Mouse (Mus musculus): ENCODE measurements at regions not wholly inside any gene's neighbourhood (a gene's known extent, or its start where the extent isn't known, plus 50 kb on each side); places are given as distances from the start of the nearest gene placed in this dataset.

DNA sequence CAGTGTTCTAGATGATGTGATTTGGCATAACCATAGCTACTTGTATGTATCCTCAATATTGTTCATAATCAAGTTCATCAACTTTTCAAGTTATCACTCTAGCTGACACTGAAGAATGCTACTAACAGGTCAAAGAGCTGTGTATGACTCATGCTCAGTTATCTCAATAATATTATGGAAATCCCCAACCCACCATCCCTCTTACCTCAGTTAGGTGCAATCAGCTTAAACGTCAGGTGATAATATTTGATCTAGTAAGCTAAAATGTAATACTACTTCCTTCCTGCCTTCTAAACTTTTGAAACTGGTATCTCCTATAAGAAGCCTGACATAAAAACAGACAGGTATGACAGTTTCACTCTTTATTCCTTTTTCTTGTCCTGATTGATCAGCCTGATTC lies 474.6 kb downstream of the Gm11232 start:
- no peak for DNase-seq (ENCODE audit: extremely low read depth, low read depth, low spot score)
- Histone ChIP-seq H3K9ac (ENCODE audit: low read depth, low read length) (no peak overlapping the region), H3K4me3 (ENCODE audit: insufficient read depth, low read depth, low read length) (no peak overlapping the region), H3K36me3 (ENCODE audit: control insufficient read depth, insufficient read depth, low read length) (no peaks in the 10 kb centered on the region), H3K27ac (replicated peaks; ENCODE audit: insufficient read depth, low read depth, low read length) (no peak overlapping the region), H3K4me1 (ENCODE audit: control insufficient read depth, insufficient read depth, low read length) (no peaks in the 10 kb centered on the region), H3K27me3 (ENCODE audit: control insufficient read depth, insufficient read depth, low read length) (no peaks in the 10 kb centered on the region), H3K79me2 (ENCODE audit: control insufficient read depth, insufficient read depth, low read length) (no peaks in the 10 kb centered on the region)
- TF ChIP-seq CTCF (IDR thresholded peaks at IDR 0.05; ENCODE audit: low read depth, low read length): no peak
- TF ChIP-seq POLR2A (IDR thresholded peaks at IDR 0.05; ENCODE audit: extremely low read depth, insufficient read depth, low read length): no peak
- 80% methylated on average over 1 of the region's 1 CpGs for WGBS

GRCm38 (mm10) chr4:71279710-71280109 lies 478.1 kb downstream of the Gm11232 start:
- Histone ChIP-seq H3K4me3 (ENCODE audit: insufficient read depth, low read depth, low read length) (no peak overlapping the region), H3K9ac (ENCODE audit: low read depth, low read length) (no peak overlapping the region), H3K79me2 (ENCODE audit: control insufficient read depth, insufficient read depth, low read length) (no peaks in the 10 kb centered on the region), H3K27ac (replicated peaks; ENCODE audit: insufficient read depth, low read depth, low read length) (no peak overlapping the region), H3K36me3 (ENCODE audit: control insufficient read depth, insufficient read depth, low read length) (no peaks in the 10 kb centered on the region), H3K27me3 (ENCODE audit: control insufficient read depth, insufficient read depth, low read length) (no peaks in the 10 kb centered on the region), H3K4me1 (ENCODE audit: control insufficient read depth, insufficient read depth, low read length) (no peaks in the 10 kb centered on the region)
- 67% methylated on average over 1 of the region's 1 CpGs for WGBS
- TF ChIP-seq POLR2A (IDR thresholded peaks at IDR 0.05; ENCODE audit: extremely low read depth, insufficient read depth, low read length): no peak
- TF ChIP-seq CTCF (IDR thresholded peaks at IDR 0.05; ENCODE audit: low read depth, low read length): no peak
- DNase-seq (ENCODE audit: extremely low read depth, low read depth, low spot score): no peak

DNA sequence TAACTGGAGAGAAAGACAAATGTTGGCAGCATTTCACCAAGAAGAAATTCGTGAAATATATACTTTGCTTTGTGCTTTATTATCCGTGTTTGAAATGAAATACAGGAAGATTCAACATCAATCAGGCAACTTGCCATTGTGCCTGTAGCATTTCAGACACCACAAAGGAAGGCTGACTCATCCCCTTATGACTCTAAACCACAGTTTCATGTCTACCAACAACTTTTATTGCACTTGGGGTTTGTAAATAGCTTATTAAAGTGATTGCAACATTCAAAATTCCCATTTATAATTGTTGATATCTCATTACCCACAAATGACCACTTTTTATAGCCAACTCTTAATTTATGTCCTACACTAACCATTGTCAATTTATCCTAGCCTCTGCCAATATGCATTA lies 497.9 kb downstream of the Gm11232 start:
- no peaks in the 10 kb centered on the region for H3K79me2 ChIP-seq (ENCODE audit: control insufficient read depth, insufficient read depth, low read length)
- WGBS: 73% methylated on average over 2 of the region's 2 CpGs
- H3K27ac ChIP-seq (replicated peaks; ENCODE audit: insufficient read depth, low read depth, low read length): no peak overlapping the region
- H3K4me1 ChIP-seq (ENCODE audit: control insufficient read depth, insufficient read depth, low read length): no peaks in the 10 kb centered on the region
- no peaks in the 10 kb centered on the region for H3K36me3 ChIP-seq (ENCODE audit: control insufficient read depth, insufficient read depth, low read length)
- H3K27me3 ChIP-seq (ENCODE audit: control insufficient read depth, insufficient read depth, low read length): no peaks in the 10 kb centered on the region
- H3K9ac ChIP-seq (ENCODE audit: low read depth, low read length): no peak overlapping the region
- no peak for DNase-seq (ENCODE audit: extremely low read depth, low read depth, low spot score)
- H3K4me3 ChIP-seq (ENCODE audit: insufficient read depth, low read depth, low read length): no peak overlapping the region
- TF ChIP-seq POLR2A (IDR thresholded peaks at IDR 0.05; ENCODE audit: extremely low read depth, insufficient read depth, low read length): no peak
- no peak for TF ChIP-seq CTCF (IDR thresholded peaks at IDR 0.05; ENCODE audit: low read depth, low read length)

DNA sequence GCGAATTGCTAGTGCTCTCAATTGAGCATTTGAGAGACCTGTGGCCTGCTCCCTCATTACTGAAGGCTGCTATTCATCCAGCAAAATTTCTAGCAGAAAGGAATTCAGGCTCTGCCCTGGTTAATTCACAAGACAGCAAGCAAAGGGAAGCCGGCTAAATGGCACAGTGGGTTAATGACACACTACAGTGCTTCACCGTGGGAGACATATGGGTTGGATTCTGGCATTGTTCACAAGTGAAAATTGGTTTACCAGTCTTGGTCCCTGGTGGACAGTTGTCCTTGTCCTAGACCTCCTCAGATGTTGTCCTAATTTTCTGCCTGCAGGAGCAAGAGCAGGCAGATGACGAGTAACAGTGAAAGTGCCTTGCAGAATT lies 527.3 kb downstream of the Gm11232 start:
- WGBS: 82% methylated on average over 4 of the region's 4 CpGs
- Histone ChIP-seq H3K4me3 (ENCODE audit: insufficient read depth, low read depth, low read length) (no peak overlapping the region), H3K27me3 (ENCODE audit: control insufficient read depth, insufficient read depth, low read length) (no peaks in the 10 kb centered on the region), H3K9ac (ENCODE audit: low read depth, low read length) (no peak overlapping the region), H3K27ac (replicated peaks; ENCODE audit: insufficient read depth, low read depth, low read length) (no peak overlapping the region), H3K36me3 (ENCODE audit: control insufficient read depth, insufficient read depth, low read length) (no peaks in the 10 kb centered on the region), H3K4me1 (ENCODE audit: control insufficient read depth, insufficient read depth, low read length) (no peaks in the 10 kb centered on the region), H3K79me2 (ENCODE audit: control insufficient read depth, insufficient read depth, low read length) (no peaks in the 10 kb centered on the region)
- DNase-seq (ENCODE audit: extremely low read depth, low read depth, low spot score): no peak
- TF ChIP-seq POLR2A (IDR thresholded peaks at IDR 0.05; ENCODE audit: extremely low read depth, insufficient read depth, low read length) (no peak), CTCF (IDR thresholded peaks at IDR 0.05; ENCODE audit: low read depth, low read length) (no peak)

GRCm38 (mm10) chr4:71229796-71230496 lies 527.8 kb downstream of the Gm11232 start:
- no peak overlapping the region for H3K9ac ChIP-seq (ENCODE audit: low read depth, low read length)
- no peak overlapping the region for H3K4me3 ChIP-seq (ENCODE audit: insufficient read depth, low read depth, low read length)
- DNase-seq (ENCODE audit: extremely low read depth, low read depth, low spot score): no peak
- no peaks in the 10 kb centered on the region for H3K27me3 ChIP-seq (ENCODE audit: control insufficient read depth, insufficient read depth, low read length)
- H3K36me3 ChIP-seq (ENCODE audit: control insufficient read depth, insufficient read depth, low read length): no peaks in the 10 kb centered on the region
- no peaks in the 10 kb centered on the region for H3K4me1 ChIP-seq (ENCODE audit: control insufficient read depth, insufficient read depth, low read length)
- TF ChIP-seq CTCF (IDR thresholded peaks at IDR 0.05; ENCODE audit: low read depth, low read length): no peak
- no peak for TF ChIP-seq POLR2A (IDR thresholded peaks at IDR 0.05; ENCODE audit: extremely low read depth, insufficient read depth, low read length)
- no peak overlapping the region for H3K27ac ChIP-seq (replicated peaks; ENCODE audit: insufficient read depth, low read depth, low read length)
- 88% methylated on average over 3 of the region's 3 CpGs for WGBS
- H3K79me2 ChIP-seq (ENCODE audit: control insufficient read depth, insufficient read depth, low read length): no peaks in the 10 kb centered on the region

- no peak overlapping the region for H3K9ac ChIP-seq (ENCODE audit: low read depth, low read length)
- no peaks in the 10 kb centered on the region for H3K79me2 ChIP-seq (ENCODE audit: control insufficient read depth, insufficient read depth, low read length)
- 25% methylated on average over 4 of the region's 4 CpGs for WGBS
- DNase-seq (ENCODE audit: extremely low read depth, low read depth, low spot score): no peak
- H3K4me3 ChIP-seq (ENCODE audit: insufficient read depth, low read depth, low read length): no peak overlapping the region
- H3K4me1 ChIP-seq (ENCODE audit: control insufficient read depth, insufficient read depth, low read length): no peaks in the 10 kb centered on the region
- H3K27ac ChIP-seq (replicated peaks; ENCODE audit: insufficient read depth, low read depth, low read length): no peak overlapping the region
- no peak for TF ChIP-seq CTCF (IDR thresholded peaks at IDR 0.05; ENCODE audit: low read depth, low read length)
- TF ChIP-seq POLR2A (IDR thresholded peaks at IDR 0.05; ENCODE audit: extremely low read depth, insufficient read depth, low read length): no peak
- H3K36me3 ChIP-seq (ENCODE audit: control insufficient read depth, insufficient read depth, low read length): no peaks in the 10 kb centered on the region
- H3K27me3 ChIP-seq (ENCODE audit: control insufficient read depth, insufficient read depth, low read length): no peaks in the 10 kb centered on the region
Observed at GRCm38 (mm10) chr4:71226653-71227052, 531.1 kb downstream of the Gm11232 start.
